Mouse (Mus musculus) heart, embryonic 13.5 days (tissue): ENCODE results near the gene Lmbrd2. TPM values are rescaled to one million over a fixed set of nuclear protein-coding genes. Genes with fewer than 3 reads are reported as not detected.
"Not testable (repeated sequence)": the region's sequence is repeated elsewhere in the genome, so short reads cannot be mapped to it uniquely, and the experiment has no call there.

Source experiments
- ATAC-seq: fragments of 200-750 bp; cut with Nextera tagmentation; 2 replicates; pipeline ENCODE4 v1.8.0; 2017; ENCODE audit warnings: moderate TSS enrichment; ENCODE audit not compliant: insufficient number of reproducible peaks, low FRiP score, low TSS enrichment; ENCODE audit errors: extremely low read depth
- H3K27ac ChIP-seq: fragments of 300-500 bp; sonication (generic); replicated peaks from 2 replicates; pipeline ENCODE4 v1.5.1; 2015; ENCODE audit warnings: moderate library complexity, mild to moderate bottlenecking, inconsistent platforms
- H3K27me3 ChIP-seq: fragments of 300-500 bp; sonication (generic); replicated peaks from 2 replicates; pipeline ENCODE4 v1.6.1; 2015; ENCODE audit warnings: mild to moderate bottlenecking, inconsistent platforms
- H3K36me3 ChIP-seq: fragments of 300-500 bp; sonication (generic); 2 replicates; pipeline ENCODE4 v1.6.1; 2015; ENCODE audit warnings: mild to moderate bottlenecking, inconsistent platforms
- H3K4me1 ChIP-seq: fragments of 300-500 bp; sonication (generic); 2 replicates; pipeline ENCODE4 v1.6.1; 2015; ENCODE audit warnings: inconsistent platforms
- H3K4me2 ChIP-seq: fragments of 300-500 bp; sonication (generic); 2 replicates; pipeline ENCODE4 v1.6.1; 2015; ENCODE audit warnings: inconsistent platforms, mild to moderate bottlenecking, moderate library complexity
- H3K4me3 ChIP-seq: fragments of 300-500 bp; sonication (generic); 2 replicates; pipeline ENCODE4 v1.5.1; 2015; ENCODE audit warnings: moderate library complexity, mild to moderate bottlenecking, inconsistent platforms
- H3K9ac ChIP-seq: fragments of 300-500 bp; sonication (generic); 2 replicates; pipeline ENCODE4 v1.6.1; 2015; ENCODE audit warnings: inconsistent platforms, mild to moderate bottlenecking, moderate library complexity
- H3K9me3 ChIP-seq: fragments of 300-500 bp; sonication (generic); 2 replicates; pipeline ENCODE4 v1.6.1; 2016; ENCODE audit warnings: inconsistent platforms
- WGBS: fragments of 180-500 bp; shearing (Covaris S2); methylation state at CpG from one replicate; pipeline ENCODE4 v1.1.7; 2015; ENCODE audit warnings: mixed read lengths; 5-methylcytosine and 5-hydroxymethylcytosine counted together
- polyA plus RNA-seq: library from polyadenylated mRNA; unstranded; fragments of >200 nt; fragmentation: Nextera tagmentation; extraction: Ambion mirVana; gene quantifications from 2 replicates; pipeline ENCODE4 v1.2.1, GENCODE M21; 2015

The Lmbrd2 gene
- polyA plus RNA-seq, 1 experiment from 2014 or later = 1.4 TPM

GRCm38 (mm10) chr15:9213431-9213830 lies 73.1 kb downstream of the Lmbrd2 start:
- not testable (repeated sequence) for H3K4me3 ChIP-seq, H3K27me3 ChIP-seq, H3K36me3 ChIP-seq, H3K4me1 ChIP-seq, H3K9me3 ChIP-seq, H3K9ac ChIP-seq, ATAC-seq, H3K27ac ChIP-seq, H3K4me2 ChIP-seq
- WGBS = 79% methylated on average over 7 of the region's 7 CpGs

GRCm38 (mm10) chr15:9216446-9216845 lies 76.1 kb downstream of the Lmbrd2 start:
- Histone ChIP-seq H3K9me3 (no peaks in the 10 kb centered on the region), H3K9ac (no peak overlapping the region), H3K4me2 (no peak overlapping the region), H3K36me3 (no peaks in the 10 kb centered on the region), H3K27me3 (no peaks in the 10 kb centered on the region), H3K27ac (no peak overlapping the region), H3K4me1 (no peaks in the 10 kb centered on the region), H3K4me3 (no peak overlapping the region)
- WGBS = 88% methylated on average over 5 of the region's 5 CpGs
- no peak for ATAC-seq

- not testable (repeated sequence) for H3K4me2 ChIP-seq, H3K9ac ChIP-seq, H3K4me3 ChIP-seq, H3K36me3 ChIP-seq, H3K4me1 ChIP-seq, H3K9me3 ChIP-seq, H3K27me3 ChIP-seq, H3K27ac ChIP-seq, ATAC-seq
- WGBS = 54% methylated on average over 4 of the region's 4 CpGs
These were observed 90.6 kb downstream of the Lmbrd2 start for GRCm38 (mm10) chr15:9230917-9231316.

GRCm38 (mm10) chr15:9246345-9246744 lies 106.0 kb downstream of the Lmbrd2 start:
- H3K27me3 ChIP-seq = no peaks in the 10 kb centered on the region
- no peak for ATAC-seq
- H3K4me2 ChIP-seq = no peak overlapping the region

More at GRCm38 (mm10) chr15:9246345-9246744, 106.0 kb downstream of the Lmbrd2 start:
- H3K9me3 ChIP-seq = 0 out of 2 replicates have a peak, but pooled peaks cover 3% of the 10 kb centered on the region
- H3K4me1 ChIP-seq = no peaks in the 10 kb centered on the region
- H3K27ac ChIP-seq = no peak overlapping the region
- no peak overlapping the region for H3K4me3 ChIP-seq
- no peak overlapping the region for H3K9ac ChIP-seq
- no peaks in the 10 kb centered on the region for H3K36me3 ChIP-seq

Other genes starting within 250 kb of the Lmbrd2 start
- gene Ranbp3l, start 172.6 kb upstream of the Lmbrd2 start, polyA plus RNA-seq = 0.32 and 0.33 TPM in 2 replicates
- 45.2 and 48.8 TPM in 2 replicates for gene Nadk2, start 69.3 kb upstream of the Lmbrd2 start, polyA plus RNA-seq
- 29.3 and 29.4 TPM in 2 replicates for gene Skp2, start 14.9 kb downstream of the Lmbrd2 start, polyA plus RNA-seq
- not detected in 2 replicates for gene Ugt3a1, start 136.3 kb downstream of the Lmbrd2 start, polyA plus RNA-seq
- gene Ugt3a2, start 195.0 kb downstream of the Lmbrd2 start, polyA plus RNA-seq = not detected in 2 replicates